Mouse (Mus musculus): Measurements from ENCODE around the gene Zic1. TPM values are rescaled to one million over a fixed set of nuclear protein-coding genes. Genes with fewer than 3 reads are reported as not detected.

Gene Zic1
- polyA plus RNA-seq (2012; rRNA removed) = 113 and 143 TPM in 2 replicates

DNA sequence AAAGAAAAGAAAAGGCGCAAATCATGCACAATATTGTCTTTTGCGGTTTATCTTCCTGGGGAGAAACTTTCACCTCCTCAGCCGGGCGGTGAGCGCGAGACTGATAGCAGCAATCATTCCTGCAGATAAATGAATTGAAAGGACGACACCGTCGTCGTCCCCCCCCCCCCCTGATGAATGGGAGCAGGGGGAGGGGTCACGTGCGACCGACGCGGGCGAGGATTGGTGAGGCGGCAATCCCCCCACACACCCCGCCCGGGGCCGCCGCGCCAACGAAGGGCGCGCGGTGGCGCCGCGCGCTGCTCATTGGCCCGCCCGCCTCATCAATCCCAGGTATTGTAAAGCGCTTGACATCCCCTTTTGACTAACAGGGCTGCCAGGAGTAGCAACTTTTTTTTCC, at the start of gene Zic1:
Zic1 (minus strand) TSS at position 147 of the 400 bp plus-strand sequence.
- DNase-seq (ENCODE audit: extremely low spot score in 1 of 2, low spot score in 1 of 2) = no peak

DNA sequence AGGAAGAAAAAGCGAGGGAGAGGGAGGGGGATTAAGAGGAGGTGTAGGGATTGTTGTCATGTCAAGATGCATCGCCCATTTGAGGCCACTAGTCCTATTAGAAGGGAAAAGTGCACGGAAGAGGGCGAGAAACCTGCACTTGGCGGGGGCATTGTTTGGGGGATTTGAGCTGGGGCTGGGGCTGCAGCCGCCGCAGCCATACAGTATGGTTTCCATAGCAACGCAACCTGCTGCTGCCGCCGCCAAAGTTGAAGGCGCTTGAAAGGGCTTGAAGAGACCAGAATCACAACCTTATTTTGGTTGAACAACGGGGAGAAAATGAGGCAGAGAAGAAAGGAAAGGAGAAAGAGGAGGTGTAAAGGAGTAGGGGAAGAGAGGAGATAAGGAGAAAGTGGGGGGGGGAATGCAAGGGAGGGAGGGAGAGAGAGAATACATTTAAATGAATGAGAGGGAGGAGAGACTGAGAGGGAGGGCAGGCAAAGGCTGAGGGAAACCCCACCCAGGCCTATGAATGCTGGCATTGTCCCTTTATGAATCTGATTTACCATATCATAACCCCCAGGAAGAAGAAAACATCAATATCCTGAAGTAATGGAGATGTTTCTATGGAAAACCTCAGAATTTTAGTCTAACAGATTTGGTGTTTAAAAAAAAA, 48.5 kb upstream of the Zic1 start:
- DNase-seq (ENCODE audit: extremely low spot score in 1 of 2, low spot score in 1 of 2) = no peak

DNA sequence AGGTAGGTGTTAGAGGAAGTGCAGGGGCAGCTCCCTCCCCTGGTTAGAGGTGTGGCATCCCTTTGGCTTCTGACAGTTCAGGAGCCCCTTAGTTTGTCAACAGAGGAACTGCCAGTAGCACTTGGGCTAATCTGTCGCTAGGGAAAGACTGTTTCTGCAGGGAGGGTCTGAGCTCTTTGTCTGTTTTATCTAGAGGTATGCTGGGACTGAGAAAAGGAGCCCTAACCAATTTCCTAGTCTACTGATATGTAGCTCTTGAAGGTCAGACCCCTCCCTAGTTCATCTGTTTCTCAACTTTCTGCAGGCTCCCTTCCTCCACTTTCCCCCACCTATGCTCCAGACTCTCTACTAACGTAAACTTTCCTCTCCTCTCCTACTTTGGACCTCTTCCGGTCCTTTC, 44.2 kb upstream of the Zic1 start:
- no peak for DNase-seq (ENCODE audit: extremely low spot score in 1 of 2, low spot score in 1 of 2)

DNA sequence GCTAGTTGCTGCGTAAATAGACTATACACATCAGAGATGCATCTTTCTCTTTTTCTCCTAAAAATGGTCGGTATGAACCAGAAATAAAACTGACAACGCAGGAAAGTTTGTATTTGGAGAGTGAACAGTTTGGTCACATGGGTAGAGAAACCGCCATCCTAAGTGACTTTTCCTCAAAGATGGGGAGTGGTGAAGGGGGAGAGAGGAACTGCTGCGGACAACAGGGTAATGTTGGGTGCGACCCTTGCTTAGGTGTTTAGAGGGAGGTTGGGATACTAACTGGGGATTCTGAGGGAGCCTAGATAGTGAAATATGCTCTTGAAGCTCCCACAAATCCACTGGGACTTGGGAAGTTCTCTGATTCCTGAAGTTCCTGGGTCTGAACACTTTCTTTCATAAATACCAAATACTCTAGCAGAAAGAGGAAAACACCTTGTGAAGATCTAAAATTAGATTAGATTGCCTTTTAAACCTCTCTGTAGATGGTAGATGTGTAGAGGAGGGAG, 40.7 kb upstream of the Zic1 start:
- no peak for DNase-seq (ENCODE audit: extremely low spot score in 1 of 2, low spot score in 1 of 2)

DNA sequence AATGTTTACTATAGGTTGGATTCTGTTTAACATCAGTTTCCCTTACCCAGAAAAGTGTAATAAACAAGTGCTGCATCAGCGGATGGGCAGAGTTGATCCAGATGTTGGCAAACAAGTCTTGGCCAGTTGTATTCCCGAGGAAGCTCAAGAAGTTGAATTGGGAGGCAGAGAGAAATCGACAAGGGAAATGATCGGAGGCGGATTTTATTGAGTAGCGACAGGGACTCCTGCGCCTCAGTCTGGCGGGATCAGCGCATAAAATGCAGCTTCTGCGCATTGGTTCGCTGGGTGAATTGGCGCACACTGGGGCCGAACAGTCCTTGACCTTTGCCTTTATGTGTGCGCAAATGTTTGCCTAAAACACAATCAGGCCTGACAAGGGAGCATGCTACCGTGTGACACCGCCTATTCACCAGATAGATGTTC, 40.2 kb upstream of the Zic1 start:
- DNase-seq (ENCODE audit: extremely low spot score in 1 of 2, low spot score in 1 of 2) = no peak

DNA sequence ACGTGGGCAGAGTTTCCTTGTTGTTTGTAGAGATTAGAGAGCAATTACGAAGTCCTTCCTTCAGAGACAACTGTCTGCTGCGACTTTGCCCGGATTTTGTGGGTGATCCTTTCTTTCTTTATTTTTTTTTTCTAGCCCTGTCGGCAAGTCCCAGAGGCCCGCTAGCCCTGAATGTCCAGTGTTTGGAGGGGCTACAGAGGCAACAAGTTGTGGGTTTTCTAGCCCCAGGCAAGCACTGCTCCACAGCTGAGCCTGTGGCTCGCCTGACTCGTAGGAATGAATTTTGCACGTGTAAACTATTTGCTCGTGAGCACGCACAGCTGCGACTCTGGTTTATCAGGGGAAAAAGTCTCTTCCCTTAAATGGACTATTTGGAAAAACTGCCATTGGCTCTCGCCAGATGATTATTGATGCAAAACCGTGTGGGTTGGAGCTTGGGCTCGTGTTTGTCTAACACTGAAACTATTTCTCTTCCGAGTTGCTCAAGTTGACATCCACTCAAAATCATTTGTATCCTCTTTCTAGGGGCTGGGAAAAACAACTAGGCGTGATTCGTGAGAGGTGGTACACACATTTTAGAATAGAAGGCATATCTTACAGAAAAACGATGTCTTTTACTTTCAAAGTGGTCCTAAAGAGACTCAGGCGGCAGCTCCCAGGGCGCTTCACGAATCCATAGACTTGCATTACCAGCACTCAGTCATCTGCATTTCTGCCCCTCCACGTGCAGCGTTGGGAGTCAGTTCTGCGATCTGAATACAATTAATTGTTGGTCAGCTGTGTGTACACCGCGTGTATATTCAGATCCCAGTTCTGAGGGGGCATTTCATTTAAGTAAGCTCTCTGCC, 39.5 kb upstream of the Zic1 start:
- DNase-seq (ENCODE audit: extremely low spot score in 1 of 2, low spot score in 1 of 2) = no peak

DNA sequence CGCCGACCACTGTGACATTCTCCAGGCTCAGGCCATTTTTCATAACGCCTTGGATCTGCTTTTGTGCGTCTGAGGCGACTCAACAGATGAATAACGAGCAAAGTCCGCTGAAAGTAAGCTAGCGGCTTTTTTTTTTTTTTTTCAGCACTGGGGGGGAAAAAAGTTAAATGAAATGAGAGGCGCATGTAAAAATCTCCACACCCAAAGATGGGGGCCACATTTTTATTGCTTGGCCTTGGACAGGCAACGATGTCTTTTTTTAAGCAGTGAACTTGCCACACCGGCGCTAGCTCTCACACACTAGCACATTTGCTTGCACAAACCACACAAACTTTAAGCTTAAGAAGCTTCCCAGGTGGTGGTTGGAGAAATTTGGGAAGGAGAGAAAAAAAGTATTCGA, 38.6 kb upstream of the Zic1 start:
- DNase-seq (ENCODE audit: extremely low spot score in 1 of 2, low spot score in 1 of 2) = no peak

DNA sequence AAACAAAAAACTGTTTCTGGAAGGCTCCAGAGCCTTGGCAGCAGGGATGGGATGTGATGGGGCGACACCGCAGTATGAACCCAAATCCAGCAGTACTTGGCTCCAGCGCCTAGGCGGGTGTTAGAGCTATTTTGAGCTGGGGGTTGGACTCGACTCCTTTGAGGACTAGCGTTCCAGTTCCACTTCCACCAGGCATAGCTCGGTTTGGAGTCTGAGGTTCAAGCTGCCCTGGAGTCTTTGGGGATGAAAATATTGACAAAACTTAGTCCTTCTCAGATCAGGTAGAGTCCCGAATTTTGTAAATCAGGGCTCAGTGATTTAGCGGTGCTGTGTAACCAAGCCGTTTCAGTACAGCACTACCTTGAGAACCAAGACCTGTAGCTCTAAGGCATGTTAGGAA, 35.9 kb upstream of the Zic1 start:
- DNase-seq (ENCODE audit: extremely low spot score in 1 of 2, low spot score in 1 of 2) = no peak

DNA sequence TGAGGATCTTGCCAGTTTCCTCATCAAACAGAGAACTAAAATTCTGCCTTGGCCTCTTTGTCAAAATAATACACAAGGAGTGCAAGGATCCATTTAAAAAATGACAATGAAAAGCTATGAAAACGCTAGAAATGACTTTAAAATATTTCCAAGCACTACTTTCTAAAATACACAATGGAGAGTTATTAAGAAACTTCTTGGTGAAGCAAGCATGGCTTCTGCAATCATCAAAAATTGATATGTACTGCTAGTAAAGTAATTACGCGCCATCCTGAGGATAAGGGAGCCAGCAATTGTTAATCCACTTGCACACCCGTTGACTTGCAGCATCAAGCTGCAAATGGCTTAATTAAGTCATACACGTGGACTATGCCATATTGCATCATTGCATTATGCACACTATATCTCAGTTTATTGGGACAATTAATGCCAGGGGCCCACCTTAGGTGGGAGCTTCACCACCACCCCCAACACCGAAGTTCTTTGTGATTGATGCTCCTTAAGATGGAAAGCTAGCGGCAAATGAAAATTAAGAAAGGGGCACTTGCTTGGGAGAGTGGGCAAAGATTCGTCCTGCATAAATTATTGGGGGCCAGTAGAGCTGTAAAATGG, 35.0 kb upstream of the Zic1 start:
- DNase-seq (ENCODE audit: extremely low spot score in 1 of 2, low spot score in 1 of 2) = no peak

DNA sequence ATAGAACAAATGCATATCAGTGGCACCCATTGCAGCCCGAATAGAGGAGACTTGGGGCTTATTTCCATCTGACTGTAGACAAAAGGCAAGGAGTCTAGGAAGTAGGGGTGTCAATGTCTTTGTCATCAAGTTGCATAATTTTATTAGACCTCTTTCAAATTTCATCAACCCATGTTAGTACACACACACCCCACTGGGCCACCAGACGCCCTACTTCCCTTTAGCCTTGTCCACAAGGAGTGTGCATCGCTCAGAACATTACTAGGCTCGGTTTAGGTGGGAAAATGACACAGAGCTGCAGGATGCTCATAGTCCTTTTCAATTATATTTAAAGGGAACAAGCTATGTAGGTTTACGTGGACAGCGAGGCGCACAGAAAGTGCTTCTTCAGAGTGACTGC, 34.4 kb upstream of the Zic1 start:
- DNase-seq (ENCODE audit: extremely low spot score in 1 of 2, low spot score in 1 of 2) = no peak

DNA sequence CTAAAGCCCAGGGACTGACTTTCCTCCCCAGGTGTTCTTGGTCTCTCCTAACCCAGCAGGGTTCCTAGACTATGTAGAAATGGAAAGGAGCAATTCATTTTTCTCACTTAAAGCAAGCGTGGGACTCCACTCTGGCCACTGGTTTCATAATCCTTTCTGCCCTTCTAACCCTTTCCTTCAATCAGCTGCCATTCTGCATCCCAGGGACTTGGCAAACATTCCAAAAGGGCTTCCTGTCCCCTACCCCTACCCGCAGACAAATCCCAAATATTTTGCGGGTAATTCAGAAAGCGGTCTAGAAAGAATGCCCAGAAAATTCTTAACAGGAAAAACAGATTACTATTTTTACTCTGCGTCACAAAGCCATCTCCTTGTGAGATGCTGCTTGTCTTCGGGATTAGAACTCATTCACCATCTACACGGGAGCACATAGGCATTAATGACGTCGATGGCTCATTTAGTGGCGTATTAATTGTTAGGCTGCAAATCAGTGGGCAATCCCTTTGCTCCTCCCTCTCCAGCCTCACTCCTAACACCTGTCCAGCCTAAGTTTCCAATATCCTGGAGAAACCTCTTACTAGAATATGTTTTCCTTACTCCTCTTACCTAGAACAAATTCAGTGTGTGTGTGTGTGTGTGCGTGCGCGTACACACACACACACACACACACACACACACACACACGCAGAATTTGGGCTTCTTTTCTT, 29.6 kb upstream of the Zic1 start:
- DNase-seq (ENCODE audit: extremely low spot score in 1 of 2, low spot score in 1 of 2) = no peak

DNA sequence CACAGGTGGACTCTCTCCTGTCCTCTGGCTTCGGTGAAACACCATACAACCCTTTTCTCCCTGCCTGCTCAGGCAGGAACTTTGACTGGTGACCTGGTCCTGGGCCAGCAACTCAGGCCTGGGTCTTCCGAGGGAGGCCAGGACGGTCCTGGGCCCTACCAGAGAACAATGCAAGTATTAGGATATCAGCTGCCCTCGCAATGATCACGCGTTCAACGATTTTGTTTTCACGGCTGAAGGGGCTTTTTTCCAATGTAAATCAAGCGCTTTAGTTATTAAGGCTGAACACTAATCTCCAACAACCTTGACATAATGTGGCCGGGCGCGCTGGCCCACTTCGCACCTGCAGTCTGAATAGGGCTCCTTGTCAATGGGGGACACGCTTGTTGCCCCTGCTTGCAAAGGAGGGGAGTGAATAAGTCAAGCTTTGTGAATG, 28.6 kb upstream of the Zic1 start:
- DNase-seq (ENCODE audit: extremely low spot score in 1 of 2, low spot score in 1 of 2) = no peak

DNA sequence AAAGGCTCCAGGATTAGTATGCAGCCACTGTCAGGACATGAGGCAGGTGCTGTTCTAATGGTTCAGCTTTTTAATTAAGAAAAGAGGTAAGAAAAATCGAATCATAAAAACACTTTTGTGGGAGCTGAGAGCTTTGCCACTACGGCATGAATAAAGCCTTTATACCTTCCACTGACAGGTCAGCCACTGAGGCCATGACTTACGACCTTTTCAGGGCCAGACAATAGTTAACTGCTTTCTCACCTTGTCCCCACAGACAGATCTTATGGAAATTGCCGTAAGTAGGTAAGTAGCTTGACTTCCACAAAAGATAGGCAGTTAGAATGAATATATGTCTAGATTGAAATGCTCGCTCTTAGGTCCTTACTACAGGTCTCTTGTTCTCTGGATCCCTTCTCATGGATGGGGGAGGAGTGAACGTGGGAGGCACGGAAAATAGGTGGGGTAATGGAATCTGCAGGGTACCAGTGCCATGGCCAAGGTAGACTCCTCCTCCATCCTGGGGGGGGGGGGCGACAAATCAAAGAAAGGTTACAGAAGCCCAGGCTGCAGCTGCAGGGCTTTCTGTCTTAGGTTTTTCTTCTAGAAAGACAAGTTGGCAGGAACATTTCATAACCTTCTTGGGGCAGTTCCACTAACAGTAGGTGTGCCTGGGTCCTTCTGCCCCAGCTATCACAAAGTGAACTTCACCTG, 27.9 kb upstream of the Zic1 start:
- no peak for DNase-seq (ENCODE audit: extremely low spot score in 1 of 2, low spot score in 1 of 2)

DNA sequence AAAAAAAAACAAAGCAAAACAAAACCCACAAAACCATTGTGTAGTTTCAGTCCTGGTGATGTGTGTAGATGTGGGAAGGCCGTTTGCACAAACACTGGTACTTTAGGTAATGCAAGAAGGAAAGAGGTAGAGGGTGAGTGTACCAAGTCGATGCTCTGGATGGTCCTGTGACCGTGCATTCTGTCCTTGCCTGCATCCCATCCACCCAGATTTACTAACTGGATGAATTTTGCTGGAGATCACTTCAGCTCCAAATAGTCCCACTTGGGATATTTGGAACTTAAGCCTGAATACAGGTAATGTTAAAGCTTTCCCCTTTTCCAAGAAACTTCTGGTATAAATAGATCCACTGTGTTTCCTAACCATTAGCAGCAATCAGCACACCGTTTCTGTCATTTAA, 22.6 kb upstream of the Zic1 start:
- no peak for DNase-seq (ENCODE audit: extremely low spot score in 1 of 2, low spot score in 1 of 2)

DNA sequence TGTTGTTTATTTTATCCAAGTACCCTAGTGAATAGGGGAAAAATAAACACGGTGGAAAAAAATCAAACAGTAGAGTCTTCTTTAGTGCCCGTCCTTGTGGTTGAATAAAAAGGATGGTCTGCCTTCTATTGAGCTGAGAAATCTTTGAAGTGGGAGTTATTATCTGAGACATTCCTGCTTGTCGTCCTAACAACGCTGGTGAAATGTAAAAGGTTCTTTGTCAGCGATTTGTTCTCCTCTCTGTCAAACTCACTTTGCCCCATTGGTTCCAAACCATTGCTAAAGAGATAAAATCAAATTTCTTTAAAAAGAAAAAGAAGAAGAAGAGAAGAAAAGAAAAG, 22.1 kb upstream of the Zic1 start:
- DNase-seq (ENCODE audit: extremely low spot score in 1 of 2, low spot score in 1 of 2) = no peak

DNA sequence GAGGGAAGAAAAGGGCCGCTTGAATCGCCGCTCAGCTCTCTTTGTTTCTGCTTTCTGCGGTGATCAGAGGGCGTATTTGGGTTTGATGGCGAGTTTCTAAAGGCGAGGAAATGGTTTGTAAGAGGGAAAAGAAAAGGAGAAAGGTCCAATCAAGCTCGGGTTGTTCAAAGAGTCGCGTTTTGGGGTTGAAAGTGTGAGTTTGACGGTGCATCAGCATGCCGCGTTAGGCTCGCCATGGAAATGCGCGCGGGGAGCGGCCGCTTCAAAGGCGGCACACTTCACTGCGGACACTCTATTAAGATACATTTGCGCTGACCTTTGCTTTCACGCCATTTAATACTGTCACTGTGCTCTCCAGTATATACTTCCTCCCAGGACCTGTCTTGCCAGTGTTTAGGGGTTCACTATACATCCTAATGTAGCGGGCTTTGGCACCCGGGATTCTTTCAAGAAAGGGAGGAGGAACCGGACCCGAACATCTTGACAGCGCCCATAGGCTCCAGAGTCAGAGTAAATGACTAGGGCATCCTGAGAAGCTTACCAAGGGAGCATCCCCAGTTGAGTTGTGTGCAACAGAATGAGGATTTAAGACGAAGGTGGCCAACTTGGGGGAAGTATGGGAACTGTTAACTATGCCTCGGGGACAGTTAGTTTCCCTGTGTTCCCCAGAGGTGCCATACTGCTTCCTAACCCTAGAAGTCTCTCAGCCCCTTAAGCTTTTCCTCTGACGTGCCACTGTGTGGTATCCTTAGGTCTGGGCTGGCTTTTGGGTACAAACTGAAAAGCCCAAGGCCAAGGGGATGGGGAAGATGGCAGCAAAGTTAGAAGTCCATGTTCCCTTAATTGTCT, 21.5 kb upstream of the Zic1 start:
- no peak for DNase-seq (ENCODE audit: extremely low spot score in 1 of 2, low spot score in 1 of 2)

DNA sequence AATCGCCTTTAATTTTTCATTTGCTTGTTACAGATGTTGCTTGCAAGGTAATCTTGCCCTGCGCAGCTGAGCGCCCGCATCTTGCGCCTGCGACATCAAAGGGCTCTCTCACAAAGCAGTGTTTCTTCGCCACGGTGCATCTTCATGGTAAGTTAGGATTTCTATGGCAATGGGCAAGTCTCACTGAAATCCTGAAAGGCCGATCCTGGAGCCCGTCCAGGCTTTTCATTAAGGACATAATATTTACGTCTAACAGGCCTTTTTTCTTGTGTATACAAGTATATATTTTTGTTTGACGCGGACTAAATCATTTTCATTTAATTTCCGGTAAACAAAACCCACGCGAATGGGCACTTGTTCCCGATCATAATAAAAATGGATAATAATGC, 20.9 kb upstream of the Zic1 start:
- no peak for DNase-seq (ENCODE audit: extremely low spot score in 1 of 2, low spot score in 1 of 2)

DNA sequence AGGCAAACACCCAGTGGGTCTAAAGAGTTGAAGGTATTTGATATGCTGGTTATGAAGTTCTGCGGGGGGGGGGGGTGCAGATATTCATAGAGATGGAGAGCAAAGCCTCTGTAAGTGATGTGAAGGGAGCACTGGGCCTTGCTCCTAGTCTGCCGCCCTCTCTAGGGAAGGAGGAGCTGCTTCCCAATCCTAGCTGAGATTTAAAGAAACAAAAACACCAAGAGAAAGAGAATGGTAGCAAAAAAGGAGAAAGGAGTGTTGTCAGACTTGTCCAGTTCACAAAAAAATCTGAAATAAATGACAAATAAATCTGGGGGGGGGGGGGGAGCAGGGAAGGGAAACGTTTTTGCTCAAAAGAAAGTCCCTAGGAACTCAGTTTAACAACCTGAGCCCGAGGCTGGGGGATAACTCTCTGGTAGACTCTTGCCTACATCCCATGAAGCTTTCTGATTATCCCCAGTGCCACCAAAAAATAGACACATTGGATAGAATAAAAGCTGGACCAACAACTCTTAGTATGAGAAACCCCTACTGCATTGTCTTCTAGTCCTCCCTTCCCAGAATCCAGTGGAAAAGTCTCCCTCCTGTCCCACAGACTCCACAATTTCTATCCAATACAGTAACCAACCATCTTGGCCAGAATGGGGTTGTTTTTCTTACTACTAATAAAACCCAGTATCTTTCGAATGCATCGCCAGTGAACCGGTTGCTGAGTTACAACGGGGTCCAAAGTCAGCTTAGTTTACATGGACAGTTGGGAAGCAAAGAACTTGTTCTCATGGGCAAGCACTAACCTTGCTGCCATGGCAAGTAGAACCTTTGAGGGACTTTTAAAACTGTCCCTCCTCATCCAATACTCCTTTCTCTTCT, 20.2 kb upstream of the Zic1 start:
- DNase-seq (ENCODE audit: extremely low spot score in 1 of 2, low spot score in 1 of 2) = no peak
